Mouse (Mus musculus) heart, adult 8-10 months (tissue): ENCODE data around the gene Gm20388. TPM values are rescaled to one million over a fixed set of nuclear protein-coding genes. Genes with fewer than 3 reads are reported as not detected.

Experiments
- DNase-seq: peaks from one replicate; pipeline ENCODE4 v3.0.0; 2022; ENCODE audit warnings: low spot score
- total RNA-seq, 4 experiments: library from RNA; stranded (reverse); gene quantifications; 2 replicates each; pipeline ENCODE4 v1.2.4; 2022

Gm20388 gene
- total RNA-seq, 4 experiments from 2014 or later = 4.2 to 6.7 TPM; not detected in 2

DNA sequence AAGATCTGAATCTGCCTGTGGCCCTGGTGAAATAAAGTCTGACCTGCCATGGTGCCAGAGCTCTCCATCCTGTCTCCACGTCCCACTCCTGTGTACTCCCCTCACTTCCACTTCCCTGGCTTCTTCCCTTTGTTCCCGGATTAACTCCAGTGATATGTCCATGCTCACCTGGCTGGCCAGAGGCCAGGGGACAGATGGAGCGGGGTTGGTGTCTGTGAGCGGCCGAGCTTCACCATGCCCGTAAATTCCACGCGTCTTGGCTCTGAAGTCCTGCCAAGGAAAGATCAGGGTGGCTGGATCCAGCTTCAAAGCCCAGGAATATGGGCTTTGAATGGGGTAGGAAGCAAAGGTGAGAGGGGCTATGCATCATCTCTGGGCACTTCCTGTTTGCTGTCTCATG, 256.5 kb downstream of the Gm20388 start:
- DNase-seq = no peak

DNA sequence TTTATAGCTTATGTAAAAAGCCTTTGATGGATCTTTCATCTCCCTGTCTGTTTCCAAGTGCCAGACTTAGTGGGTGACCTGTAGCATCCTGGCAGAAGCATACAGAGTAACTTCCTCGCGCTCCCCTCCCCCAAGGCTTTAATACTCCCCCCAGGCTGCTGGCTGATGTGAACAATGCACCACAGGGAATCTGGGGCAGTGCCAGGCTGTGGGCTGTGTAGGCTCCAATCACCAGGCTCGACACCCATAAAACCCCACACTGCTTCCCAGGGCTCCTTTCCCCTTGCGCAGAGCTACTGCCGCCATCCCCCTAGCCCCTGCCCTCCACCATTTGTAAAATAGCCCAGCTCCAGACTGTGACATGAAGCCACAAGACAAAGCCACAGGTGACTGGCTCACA, 257.2 kb downstream of the Gm20388 start:
- no peak for DNase-seq

DNA sequence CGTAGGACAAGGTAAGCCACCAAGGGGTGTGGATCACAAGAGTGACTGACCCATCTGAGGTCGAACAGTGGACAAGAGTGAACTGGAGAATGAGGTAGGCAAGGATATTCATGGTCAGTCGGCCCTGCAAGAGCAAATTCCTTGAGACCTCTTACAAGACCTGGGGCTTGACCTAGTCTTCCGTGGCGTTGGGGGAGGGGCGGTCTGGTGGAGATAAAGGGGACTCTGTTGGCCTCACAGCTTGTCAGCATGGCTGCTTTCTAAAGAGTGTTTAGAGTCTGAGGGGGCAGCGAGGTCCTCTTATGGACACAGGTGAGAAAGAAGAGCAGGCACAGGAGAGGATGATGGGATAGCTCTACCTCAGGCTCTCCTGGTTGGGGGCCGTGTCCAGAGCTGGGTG, 258.5 kb downstream of the Gm20388 start:
- no peak for DNase-seq

DNA sequence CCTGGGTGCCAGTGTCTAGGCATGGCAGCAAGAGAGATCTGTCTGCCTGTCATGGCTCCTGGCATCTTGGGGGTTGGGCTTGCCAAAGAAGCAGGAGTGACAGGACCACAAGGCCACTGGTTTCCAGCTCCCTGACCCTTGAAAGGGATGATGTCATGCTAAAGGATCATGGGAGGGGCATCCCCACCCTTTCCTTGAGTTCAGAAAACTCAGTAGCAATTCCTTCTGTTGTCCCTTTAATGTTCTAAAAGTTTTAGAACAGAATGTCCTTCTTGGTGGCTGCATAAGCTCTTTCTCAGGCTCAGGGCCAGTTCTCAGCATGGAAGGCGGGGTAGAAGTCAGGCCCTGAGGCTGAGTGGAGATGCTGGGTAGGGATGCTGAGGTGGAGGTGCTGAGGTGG, 262.6 kb downstream of the Gm20388 start:
- DNase-seq = no peak

DNA sequence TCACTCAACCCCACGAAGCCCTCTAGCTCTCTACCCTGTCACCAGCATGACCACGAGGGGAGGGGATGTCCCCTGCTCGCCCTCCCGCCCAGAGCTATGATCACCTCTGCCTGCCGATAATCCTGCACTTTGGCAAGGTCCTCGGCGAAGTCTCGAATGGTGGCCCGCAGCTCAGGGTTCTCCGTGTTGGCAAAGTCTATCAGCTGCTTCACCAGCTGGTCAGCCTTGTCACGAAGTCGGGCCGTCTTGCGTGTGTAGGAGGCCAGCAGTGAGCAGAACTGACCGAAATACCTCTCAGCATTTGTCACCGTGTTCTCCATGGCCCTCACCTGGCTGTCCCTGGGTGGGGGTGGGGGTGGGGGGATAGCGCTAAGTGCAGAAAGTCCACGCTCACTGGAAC, 264.0 kb downstream of the Gm20388 start:
- DNase-seq = no peak

DNA sequence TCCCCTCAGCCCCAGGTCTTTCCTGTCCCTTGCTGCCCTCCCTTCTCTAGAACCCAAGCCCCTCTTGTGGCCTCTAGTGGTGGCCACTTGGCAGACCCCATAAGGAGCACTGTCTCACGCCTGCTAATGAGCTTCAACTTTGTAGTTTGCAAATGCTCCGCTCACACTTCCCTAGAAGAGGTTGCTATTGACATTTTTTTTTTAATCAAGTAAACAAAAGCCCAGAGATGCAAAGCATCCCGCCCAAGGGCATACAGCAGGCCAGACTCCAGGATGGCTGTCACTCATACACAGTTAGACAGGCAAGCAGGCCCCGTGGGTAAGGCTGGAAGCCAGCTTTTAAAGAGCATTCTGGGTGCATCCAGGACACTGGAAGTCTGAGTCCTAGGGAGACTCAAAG, 266.0 kb downstream of the Gm20388 start:
- no peak for DNase-seq

DNA sequence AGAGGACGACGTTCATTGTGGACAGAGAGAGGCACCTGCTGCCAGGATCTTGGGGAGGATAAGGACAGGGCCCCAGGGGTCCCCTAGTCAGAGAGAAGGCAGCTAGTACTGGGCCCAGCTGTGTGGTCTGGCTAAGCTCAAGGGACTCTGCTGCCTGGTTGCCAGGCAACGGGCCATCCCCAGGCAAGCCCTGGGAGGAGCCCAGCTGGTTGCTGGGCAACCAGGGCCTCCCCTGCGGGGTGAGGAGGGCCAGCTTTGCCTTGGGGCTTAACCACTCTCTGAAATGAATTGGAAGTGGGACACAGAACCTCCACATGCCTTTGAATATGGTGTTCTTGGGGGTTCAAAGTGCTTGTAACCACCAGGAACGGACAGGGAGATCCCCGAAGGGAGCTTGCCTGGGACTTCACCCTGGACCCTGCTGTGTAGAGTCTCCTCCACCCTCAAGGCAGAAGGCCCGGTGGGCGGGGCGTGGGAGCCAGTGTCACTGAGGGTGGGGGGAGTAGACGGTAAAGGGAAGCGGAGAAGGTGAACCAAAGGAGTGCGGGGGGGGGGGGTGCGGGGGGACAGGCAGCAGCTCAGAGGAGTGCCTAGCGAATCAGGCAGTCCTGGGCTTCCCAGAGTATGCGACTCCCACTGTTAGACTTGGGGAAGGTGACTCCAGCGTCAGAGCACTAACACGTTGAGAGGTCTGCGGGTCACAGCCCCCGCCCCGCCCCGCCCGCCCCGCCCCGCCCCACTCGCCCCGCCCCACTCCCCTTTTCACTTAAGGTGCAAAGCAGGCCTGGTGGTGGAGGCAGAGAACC, 266.9 kb downstream of the Gm20388 start, which contains the start of gene Fam92b:
Fam92b (minus strand) TSS at position 149 of the 806 bp plus-strand sequence.
- no peak for DNase-seq

DNA sequence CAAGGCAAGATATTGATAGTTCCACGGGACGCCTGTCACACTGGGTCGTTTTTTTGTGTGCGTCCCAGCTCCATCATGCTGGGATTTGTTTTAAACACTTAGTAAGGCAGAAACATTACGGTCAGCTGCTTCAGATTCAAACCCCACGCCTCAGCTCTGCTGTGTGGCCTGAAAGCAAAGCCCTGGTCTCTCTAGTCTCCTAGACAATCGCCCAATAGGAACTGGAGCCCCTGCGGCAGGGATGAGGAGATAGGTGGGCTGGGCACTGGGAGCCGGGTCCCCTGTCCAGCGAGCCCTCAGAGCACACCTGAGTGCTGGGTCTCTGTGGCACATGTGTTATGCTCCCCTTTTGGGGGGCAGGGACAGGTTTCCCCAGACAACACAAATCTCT, 267.5 kb downstream of the Gm20388 start:
- no peak for DNase-seq

DNA sequence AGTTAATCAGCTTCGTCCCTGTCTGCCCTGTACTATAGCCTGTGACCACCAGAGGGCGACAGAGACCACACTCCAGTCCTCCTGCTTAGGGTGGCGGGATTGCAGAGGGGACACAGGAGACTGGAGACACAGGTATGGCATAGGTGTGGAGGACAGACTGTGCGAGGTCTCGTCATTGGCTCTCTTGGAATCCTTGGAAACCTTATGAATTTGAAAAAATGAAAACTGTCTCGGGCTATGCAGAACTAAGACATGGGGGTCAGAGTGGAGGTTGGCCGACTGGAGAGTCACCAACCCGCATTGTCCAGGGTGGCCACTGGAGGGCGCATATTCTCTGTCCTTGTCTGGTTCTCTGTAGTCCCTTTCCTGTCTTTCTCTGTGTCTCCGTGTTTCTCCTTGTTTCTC, 268.4 kb downstream of the Gm20388 start:
- peak; percentile 92 for DNase-seq

DNA sequence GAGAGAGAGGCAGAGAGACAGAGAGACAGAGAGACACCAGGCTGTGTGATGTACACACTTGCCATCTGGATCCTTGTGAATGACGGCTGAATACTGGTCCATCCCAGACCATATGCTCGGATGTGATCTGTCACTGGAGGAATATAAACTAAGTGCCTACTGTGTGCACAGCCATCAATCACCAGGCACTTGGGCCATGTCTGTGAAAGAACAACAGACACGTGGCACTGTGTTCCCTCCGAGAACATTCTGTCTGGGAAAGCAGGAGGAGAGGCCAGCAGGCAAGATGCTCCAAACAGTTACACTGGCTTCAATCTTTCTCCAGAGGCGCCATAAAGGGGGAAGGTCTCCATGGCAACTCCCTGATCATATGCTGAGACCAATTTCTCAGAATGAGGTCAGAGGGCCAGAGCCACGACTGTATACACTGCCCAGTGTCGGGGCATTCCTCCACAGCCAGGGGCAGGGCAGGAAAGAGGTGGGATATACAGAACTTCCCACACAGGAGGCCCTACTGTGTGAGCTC, 269.9 kb downstream of the Gm20388 start:
- DNase-seq = no peak

DNA sequence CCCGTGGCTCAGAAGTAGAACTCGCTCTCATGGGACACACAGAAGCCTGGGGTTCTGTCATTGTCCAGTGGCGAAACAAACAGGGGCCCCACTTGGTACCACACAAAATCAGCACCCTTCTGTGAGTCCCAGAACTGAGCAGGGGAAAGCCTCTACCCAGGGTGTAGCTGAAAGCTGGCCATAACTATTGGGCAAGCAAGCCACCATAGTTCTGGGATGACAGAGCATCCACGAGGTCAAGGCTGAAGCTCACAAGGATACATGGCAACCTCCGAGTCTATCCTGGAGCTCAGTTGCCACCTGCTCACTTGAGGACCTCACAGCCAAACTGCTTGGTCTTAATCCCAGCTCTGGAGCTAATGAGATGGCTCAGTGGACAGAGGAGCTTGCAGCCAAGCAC, 270.6 kb downstream of the Gm20388 start:
- DNase-seq = no peak

DNA sequence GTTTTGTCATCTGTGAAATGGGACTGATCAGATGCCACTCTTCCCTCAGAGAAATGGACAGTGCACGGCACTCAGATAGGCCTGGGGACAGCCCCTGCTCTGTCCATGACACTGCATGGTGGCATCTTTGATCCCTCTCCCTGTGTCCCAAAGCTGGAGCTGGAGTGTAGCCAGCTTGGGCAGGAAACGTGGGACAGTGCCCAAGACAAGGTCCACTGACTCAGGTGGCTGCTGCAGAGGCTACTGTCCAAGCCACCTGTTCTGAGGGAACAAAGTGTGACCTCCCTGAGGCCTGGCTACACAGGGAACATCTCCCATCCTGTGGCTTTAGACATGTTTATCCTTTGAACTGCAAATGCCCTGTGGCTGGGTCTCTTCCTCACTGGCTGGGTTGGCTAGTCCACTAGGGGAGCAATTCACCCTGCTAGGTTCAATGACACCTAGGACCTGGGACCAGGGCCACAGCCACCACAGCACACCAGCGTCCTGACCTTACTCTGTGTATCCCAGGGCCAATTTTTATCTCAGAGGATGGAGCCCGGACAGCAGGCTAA, 271.3 kb downstream of the Gm20388 start:
- DNase-seq = no peak

DNA sequence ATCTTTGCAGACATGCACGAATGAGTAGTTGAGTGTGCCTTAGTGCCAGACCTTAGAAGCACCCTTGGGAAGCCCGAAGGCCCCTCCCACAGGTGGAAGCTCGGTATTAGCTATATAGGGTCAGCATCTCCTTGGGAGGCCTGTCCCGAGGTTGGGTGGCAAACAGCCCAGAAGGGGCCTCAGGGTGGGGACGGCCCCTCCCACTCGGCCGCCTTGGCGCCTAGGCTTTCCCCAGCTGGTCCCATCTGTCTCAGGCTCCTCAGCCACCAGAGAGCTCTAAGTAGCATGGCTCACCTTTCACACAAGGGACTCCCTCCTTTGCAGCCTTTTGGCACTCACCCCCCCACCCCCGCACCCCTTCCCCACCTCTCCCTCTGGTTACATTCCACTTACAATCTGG, 273.7 kb downstream of the Gm20388 start:
- DNase-seq = no peak

DNA sequence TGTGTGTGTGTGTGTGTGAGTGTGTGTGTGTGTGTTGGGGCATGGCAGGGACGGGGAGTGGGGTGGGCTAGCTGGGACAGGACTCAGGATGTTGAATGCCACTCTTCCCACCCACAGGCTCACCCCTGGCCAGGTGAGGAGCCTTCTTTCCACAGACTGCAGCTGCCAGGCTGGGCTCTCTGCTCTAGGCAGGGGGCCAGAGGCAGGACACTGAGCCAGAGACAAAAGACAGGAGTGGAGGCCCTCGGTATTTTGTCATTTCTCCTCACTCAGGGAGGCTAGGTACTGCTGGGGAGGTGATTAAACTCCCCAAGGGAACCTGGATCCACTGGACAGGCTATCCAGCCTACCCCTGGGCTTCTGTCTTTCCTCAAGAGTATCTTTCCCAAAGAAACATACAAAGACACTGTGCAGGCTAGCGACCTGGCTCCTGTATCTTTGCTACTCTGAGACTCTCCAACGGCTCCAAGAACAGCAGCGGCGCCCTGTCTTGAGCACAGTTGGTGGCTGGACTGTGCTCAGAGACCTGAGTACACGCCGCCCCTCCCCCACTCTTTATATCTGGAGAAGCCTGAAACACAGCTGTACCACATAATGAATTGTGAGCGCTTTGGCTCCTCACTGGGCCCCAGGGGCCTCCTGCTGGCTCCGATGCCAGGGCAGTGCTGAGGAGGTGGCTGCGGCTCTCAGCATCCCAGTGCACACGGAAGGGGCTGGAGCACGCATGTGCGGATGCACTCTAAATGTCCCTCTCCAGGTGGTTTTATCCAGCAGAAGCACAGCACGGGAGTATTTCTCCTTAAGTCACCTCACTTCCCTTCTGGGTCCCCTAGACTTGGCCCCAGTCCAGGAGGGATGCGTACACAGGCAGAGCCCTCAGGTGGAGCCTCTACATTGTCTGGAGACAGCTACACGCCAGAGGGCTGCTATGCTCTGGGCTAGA, 274.5 kb downstream of the Gm20388 start:
- DNase-seq = no peak

DNA sequence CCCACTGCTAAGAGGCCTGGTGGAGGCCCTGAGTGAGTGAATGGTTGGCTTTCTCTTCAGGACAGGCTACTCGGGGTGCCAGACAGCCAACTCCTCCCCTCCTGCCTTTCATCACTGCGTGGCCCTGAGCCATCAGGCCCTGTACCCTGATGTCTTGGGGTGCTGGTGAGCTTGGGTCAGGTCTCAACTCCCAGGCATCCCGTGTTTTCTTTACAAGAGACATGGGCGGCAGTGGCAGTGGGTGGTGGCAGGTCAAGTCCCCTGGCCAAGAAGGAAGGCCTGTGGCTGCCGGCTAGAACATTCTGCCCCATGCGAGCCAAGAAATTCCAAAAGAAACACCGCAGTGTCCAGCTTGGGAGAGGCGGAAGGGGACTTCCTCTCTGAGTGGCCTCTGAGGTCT, 275.8 kb downstream of the Gm20388 start:
- DNase-seq = peak; percentile 83

DNA sequence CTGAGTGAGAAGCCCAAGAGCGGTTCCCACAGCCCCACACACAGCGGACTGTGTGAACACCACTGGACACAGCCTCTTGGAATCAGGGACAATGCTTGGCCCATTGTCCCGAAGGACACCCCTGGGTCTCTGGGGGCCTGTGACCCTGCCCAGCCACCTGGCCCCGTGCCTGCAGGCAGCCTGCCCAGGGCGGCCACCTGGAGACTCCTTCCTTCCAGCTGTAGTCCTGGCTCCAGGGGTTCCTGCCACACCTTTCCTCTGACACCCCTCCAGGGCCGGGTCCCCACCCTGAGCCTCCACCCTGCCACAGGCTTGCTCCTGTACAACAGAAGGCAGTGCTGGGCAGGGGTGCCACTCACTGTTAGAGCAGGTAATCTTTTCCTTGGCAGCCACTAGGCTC, 277.9 kb downstream of the Gm20388 start:
- peak; percentile 87 for DNase-seq

DNA sequence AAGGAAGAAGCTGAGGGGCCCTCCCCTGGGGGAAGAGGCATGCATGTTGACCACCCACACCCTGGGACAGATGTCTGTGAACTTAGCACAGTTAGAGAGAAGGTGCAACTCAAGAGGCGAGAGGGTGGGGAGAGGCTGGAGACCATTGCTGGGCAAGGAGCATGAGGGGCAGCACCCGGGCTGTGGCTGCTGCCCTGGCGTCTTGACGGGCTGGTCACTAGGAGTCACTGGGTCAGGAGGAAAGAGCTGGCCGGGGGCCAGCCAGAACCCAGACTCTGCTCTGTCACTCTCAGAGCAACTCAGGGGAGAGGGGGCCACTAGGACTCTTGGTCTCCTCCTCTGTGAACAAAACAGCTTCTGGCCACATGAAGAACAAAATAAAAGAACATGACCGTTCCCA, 278.8 kb downstream of the Gm20388 start:
- no peak for DNase-seq

DNA sequence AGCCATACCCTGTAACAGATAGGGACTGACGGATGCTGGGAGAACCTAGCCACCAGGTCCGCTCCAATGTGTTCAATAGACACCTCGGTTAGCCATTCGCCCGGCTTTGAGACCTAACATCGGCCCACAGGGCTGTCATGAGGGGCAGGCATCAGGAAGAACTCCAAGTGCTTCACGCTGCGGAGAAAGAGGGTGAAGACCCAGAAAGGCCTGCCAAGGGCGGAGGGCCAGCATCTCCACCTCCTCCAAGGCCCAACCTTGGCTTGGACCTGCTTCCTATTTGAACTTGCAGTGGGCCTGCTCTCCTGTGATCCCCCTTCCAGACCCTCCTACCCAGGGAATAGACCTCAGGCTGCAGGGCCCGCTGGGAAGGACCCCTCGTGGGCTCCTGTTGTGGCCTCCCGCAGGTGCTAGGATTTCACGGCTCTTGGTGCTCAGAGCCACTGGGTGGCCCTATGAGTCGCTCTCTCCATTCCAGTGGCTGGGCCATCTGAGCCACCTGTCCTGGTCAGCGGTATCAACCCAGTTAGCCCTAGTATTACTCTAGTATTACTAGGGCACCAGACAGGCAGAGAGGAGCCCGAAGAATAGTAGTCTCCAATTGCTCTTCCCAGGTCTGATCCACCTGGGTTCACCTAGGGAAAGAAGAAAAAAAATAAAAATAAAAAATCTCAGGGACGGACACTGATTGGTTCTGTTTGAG, 279.6 kb downstream of the Gm20388 start:
- DNase-seq = no peak

DNA sequence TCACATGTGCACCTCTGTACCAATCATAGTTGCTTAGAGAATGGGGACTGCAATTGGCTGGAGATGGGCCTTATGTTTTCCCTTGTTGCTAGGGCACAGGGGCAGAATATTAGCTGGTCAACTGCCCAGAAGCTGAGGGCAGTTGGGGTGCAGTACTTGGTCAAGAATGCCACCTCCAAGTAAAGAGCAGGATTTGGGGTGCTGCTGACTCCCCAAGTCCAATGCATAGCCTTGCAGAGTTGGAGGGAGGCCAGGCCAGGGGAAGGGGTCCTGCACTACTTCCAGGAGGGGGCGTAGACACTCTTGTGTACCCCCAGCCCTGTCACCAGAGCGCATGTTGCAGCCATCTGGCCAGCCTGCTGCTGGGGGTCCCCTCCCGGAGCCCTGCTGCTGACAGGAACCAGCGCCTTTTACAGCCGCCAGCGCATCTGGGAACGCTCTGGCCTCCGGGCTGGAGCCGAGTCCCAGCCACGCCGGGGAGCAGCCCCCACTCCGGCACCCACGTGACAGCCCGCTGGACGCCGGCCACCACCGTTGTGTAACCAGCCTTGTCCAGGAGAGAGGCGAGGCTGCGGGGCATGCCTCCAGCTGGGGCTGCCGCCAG, 280.3 kb downstream of the Gm20388 start:
- DNase-seq = peak; percentile 94

DNA sequence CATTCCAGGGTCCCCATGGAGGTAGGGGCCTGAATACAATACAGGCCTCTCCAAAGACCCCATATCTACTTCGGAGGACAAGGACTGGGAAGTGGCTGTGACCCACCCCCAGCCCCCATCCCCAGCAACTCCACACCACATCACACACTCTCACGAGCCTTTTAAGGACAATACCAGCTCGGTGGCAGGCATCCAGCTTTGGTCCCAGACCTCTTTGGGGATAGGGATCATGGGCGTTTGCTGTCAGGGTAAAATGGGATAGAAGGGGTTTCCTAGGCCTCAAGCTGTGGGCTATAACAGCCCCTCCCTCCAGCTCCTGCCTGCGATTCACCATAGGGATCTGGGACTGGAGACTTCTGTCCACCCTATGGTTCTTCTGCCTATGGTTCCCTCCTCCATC, 281.0 kb downstream of the Gm20388 start:
- DNase-seq = no peak

DNA sequence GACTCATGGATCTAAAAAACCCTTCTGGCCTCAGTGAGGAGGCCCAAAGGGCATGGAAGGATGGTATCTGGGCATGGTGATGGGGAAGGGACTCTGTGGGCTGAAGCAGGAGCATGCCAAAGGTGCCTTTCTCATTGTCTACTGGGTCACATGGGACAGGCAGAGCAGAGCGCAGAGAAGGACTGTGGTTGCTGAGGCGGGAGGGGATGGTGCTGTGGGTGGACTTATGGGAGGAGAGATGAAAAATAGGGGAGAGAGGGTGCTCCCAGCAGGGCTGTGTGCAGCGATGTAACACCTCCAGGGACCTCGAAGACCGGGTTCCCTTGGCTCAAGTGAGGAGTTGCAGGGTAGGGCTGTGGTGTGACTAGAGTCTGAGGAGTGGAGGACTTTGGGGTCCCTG, 281.5 kb downstream of the Gm20388 start:
- no peak for DNase-seq
